Mouse (Mus musculus) ES-Bruce4 (cell line): ENCODE data around the gene Rabl3. TPM values are rescaled to one million over a fixed set of nuclear protein-coding genes. Genes with fewer than 3 reads are reported as not detected.

Experiments used
- H3K27ac ChIP-seq: 2 replicates; pipeline ENCODE4 v1.5.1; 2012; ENCODE audit warnings: low read length, inconsistent platforms; ENCODE audit not compliant: insufficient read depth
- H3K27me3 ChIP-seq: 2 replicates; pipeline ENCODE4 v1.6.1; 2012; ENCODE audit warnings: mild to moderate bottlenecking, low read length, inconsistent platforms; ENCODE audit not compliant: control insufficient read depth, poor library complexity, insufficient read depth, severe bottlenecking
- H3K36me3 ChIP-seq: 2 replicates; pipeline ENCODE4 v1.6.1; 2012; ENCODE audit warnings: inconsistent platforms, mild to moderate bottlenecking, low read length, moderate library complexity; ENCODE audit not compliant: control insufficient read depth, poor library complexity, insufficient read depth, severe bottlenecking
- H3K4me1 ChIP-seq: one replicate; pipeline ENCODE4 v1.8.1; 2011; ENCODE audit warnings: low read length; ENCODE audit not compliant: control insufficient read depth, insufficient read depth
- H3K4me3 ChIP-seq: 2 replicates; pipeline ENCODE4 v1.5.1; 2011; ENCODE audit warnings: low read depth, mild to moderate bottlenecking, low read length
- H3K9ac ChIP-seq: 2 replicates; pipeline ENCODE4 v1.6.1; 2012; ENCODE audit warnings: low read depth, mild to moderate bottlenecking, inconsistent platforms; ENCODE audit not compliant: poor library complexity, severe bottlenecking
- H3K9me3 ChIP-seq: replicated peaks from 2 replicates; pipeline ENCODE4 v1.6.1; 2012; ENCODE audit warnings: mild to moderate bottlenecking, low read length, inconsistent platforms; ENCODE audit not compliant: control insufficient read depth, poor library complexity, insufficient read depth, severe bottlenecking
- CTCF ChIP-seq: IDR thresholded peaks from one replicate; pipeline ENCODE4 v1.8.1; 2011; ENCODE audit warnings: low read depth, low read length
- EP300 ChIP-seq: IDR thresholded peaks from 2 replicates; pipeline ENCODE4 v1.6.1; 2011; ENCODE audit warnings: low read depth, low read length; ENCODE audit not compliant: insufficient read depth
- POLR2A ChIP-seq: IDR thresholded peaks from one replicate; pipeline ENCODE4 v1.8.1; 2011; ENCODE audit warnings: low read length; ENCODE audit not compliant: insufficient read depth
- polyA plus RNA-seq: library from polyadenylated mRNA; stranded (reverse); fragments of >200 nt; gene quantifications from 2 replicates; pipeline ENCODE4 v1.2.4, GENCODE M21; 2011; ENCODE audit warnings: low read depth; ENCODE audit not compliant: missing spikeins, insufficient read depth, insufficient read length

Gene Rabl3
- polyA plus RNA-seq, 1 experiment = 21.5 TPM

DNA sequence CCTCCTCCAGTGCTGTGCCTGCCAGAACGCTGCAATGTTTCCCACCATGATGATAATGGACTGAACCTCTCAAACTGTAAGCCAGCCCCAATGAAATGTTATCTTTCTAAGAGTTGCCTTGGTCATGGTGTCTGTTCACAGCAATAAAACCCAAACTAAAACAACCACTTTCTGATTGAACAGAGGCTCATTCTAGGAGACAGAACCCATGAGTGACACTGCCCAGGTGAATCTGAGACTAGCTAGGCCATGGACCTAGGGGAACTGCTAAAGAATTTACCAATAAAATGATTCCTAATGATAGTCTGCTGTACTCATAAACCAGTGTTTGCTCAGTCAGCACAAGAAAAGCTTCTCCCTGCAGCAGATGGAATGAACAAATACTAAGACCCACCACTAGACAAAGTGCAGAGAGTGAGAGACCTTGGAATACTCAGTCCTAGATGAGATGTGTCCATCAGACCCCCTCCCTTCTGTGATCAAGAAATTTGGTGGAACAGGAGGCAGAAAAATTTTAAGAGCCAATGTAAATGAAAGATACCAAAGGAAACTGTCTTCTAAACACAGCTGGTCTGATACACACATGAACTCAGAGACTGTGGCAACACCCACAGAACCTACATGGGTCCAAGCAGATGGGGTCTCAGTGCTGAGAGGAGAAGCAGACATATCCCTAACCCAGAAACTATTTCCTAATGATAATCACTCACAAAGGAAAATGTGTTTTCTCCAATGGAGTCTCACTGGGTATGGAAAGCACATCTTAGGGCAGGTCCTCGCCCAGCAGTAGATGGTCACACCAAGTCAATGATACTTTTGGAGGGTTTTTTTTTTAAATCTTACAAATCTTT lies 19.3 kb upstream of the Rabl3 start:
- H3K4me3 ChIP-seq = no peak overlapping the region
- TF ChIP-seq EP300 (no peak), POLR2A (no peak), CTCF (no peak)
- no peak overlapping the region for H3K9ac ChIP-seq
- no peak overlapping the region for H3K27ac ChIP-seq
- no peaks in the 10 kb centered on the region for H3K27me3 ChIP-seq
- no peaks in the 10 kb centered on the region for H3K4me1 ChIP-seq
- H3K9me3 ChIP-seq = peaks cover 47% of the 10 kb centered on the region
- peaks cover 69% of the 10 kb centered on the region for H3K36me3 ChIP-seq

- TF ChIP-seq EP300 = no peak
- no peak for TF ChIP-seq CTCF
- TF ChIP-seq POLR2A = no peak
- Histone ChIP-seq H3K36me3 (peaks cover 71% of the 10 kb centered on the region), H3K9ac (no peak overlapping the region), H3K4me3 (no peak overlapping the region), H3K4me1 (no peaks in the 10 kb centered on the region), H3K27me3 (no peaks in the 10 kb centered on the region), H3K9me3 (peaks cover 51% of the 10 kb centered on the region), H3K27ac (no peak overlapping the region)
These were observed 17.5 kb upstream of the Rabl3 start for GRCm38 (mm10) chr16:37522100-37522697.

DNA sequence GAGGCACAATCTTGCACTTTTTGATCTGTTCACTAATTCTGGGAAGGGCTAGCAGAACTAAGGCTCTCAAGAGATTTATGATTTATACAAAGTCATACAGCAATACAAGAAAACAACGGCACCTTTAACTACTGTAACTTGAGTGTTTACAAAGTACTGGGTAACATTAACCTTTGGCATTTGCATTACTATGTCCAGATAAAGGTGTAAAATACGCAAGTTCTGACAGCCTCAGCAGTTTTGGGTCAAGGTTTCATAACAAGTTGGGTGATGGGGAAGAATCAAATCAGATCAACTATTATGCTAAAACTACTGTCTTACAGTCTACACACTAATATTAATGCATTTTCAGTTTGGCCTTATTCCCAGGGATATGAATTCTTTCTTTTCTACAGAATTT lies 14.6 kb upstream of the Rabl3 start:
- H3K4me3 ChIP-seq = no peak overlapping the region
- H3K4me1 ChIP-seq = no peaks in the 10 kb centered on the region
- peaks cover 51% of the 10 kb centered on the region for H3K9me3 ChIP-seq
- H3K9ac ChIP-seq = no peak overlapping the region
- peaks cover 75% of the 10 kb centered on the region for H3K36me3 ChIP-seq
- TF ChIP-seq CTCF = no peak
- TF ChIP-seq POLR2A = no peak
- no peak for TF ChIP-seq EP300
- H3K27me3 ChIP-seq = no peaks in the 10 kb centered on the region
- H3K27ac ChIP-seq = no peak overlapping the region

GRCm38 (mm10) chr16:37526688-37527223 lies 12.9 kb upstream of the Rabl3 start:
- Histone ChIP-seq H3K27ac (no peak overlapping the region), H3K9ac (no peak overlapping the region), H3K36me3 (peaks cover 68% of the 10 kb centered on the region), H3K4me3 (no peak overlapping the region), H3K9me3 (peaks cover 40% of the 10 kb centered on the region), H3K4me1 (no peaks in the 10 kb centered on the region), H3K27me3 (no peaks in the 10 kb centered on the region)
- TF ChIP-seq CTCF (no peak), POLR2A (no peak), EP300 (no peak)

GRCm38 (mm10) chr16:37530170-37530569 lies 9.5 kb upstream of the Rabl3 start:
- Histone ChIP-seq H3K36me3 (peaks cover 64% of the 10 kb centered on the region), H3K4me1 (no peaks in the 10 kb centered on the region), H3K4me3 (no peak overlapping the region), H3K9ac (no peak overlapping the region), H3K27ac (no peak overlapping the region), H3K9me3 (peaks cover 7% of the 10 kb centered on the region), H3K27me3 (no peaks in the 10 kb centered on the region)
- TF ChIP-seq CTCF (no peak), EP300 (no peak), POLR2A (no peak)

DNA sequence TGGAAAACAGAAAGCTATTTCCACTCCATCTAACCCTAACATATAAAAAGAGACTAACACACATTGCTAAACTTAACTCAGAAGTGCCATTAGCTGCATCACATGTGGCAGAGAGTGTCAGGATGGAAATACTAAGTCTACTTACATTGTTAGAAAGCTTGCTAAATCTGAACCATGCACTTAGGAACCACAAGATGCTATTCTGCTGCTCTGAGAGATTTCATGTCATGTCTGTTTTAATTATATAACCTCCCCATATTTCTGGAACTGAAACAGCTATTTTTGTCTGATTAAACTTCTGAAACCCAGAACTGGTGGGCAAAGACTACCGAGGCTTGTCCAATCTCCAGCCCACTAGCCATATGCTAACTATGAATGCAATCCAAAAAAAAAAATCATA lies 7.6 kb upstream of the Rabl3 start:
- Histone ChIP-seq H3K4me3 (no peak overlapping the region), H3K36me3 (peaks cover 54% of the 10 kb centered on the region), H3K9ac (no peak overlapping the region), H3K4me1 (no peaks in the 10 kb centered on the region), H3K27ac (no peak overlapping the region), H3K9me3 (no peaks in the 10 kb centered on the region), H3K27me3 (no peaks in the 10 kb centered on the region)
- no peak for TF ChIP-seq POLR2A
- no peak for TF ChIP-seq CTCF
- no peak for TF ChIP-seq EP300
